Mouse (Mus musculus) thymus, postnatal 36 days (tissue): ENCODE data around the gene Zfp423.

Experiments
- DNase-seq, 2 experiments: peaks; one replicate each; pipeline ENCODE4 v3.0.0; 2022; ENCODE audit warnings: mixed read lengths in 2 of 2

Gene Zfp423

DNA sequence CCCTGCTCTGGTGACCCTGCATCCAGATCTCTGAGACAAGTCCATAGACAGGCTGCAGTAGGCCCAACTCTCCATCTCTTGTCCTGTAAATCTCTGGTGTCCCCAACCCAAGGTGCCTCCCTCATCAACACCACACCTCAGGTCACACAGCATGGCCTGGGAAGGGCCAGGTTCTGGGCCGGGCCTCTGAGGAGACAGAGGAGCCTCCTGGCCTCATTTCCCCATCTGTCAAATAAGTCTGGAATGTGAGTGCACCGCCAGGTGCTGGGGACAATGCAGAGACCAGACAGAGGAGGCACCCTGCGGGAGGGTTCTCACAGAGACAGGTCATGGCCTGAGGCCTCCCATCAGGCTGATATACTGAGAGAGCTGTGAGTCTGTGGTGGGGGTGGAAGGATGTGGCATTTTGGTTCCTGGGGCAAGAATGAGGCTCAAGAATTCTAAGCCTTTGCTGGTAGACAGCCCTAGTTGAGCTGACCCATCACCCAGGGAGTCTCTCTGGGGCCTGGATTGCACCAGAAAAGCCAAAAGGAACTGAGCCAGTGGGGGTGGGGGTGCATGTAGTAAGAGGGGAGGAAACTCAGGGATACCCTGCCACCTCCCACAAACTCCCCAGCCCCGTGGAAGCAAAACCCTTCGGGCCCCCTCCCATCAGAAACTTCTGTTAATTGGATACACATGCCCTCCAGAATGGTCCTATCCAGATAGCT, 15.0 kb downstream of the Zfp423 start:
- no peak for DNase-seq

DNA sequence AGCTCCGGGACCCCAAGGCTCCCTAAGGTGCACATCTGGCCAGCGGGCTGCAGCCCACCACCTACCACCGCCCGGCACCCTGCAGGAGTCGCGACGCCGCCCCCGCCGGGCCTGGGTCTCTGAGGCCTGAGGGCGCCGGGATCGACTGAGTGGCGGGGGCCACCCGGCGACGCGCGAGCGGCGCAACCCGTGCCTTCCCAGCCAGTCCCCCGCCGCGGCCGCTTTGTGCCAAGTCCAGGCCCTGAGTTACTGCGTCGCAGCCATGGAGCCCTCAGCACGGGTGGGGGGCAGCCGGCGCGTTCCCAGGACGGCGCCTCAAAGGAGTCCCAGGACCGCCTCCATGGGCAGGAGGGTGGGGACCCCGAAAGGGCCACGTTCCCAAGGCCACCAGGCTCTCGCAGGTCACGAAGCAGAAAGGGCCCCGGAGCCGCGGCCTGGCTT, 15.7 kb downstream of the Zfp423 start:
- DNase-seq, result no peak

DNA sequence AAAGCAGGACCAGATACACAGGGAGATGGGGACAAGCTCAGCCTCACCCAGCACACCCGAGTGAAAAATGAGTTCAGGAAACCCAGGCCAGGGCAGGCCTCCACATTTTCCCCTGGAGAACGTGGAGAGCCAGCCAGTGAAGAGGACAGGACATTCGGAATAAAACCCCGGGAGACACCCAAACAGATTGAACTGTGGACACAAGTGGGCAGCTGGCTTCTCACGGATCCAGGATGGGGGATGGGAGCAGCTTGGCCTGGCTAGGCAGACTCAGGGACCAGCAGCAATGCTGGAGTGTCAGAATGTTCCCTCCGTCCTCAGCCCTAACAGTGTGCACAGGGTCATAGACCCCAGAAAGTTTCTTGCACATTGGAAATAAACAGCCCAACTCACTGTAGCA, 18.7 kb downstream of the Zfp423 start:
- DNase-seq, result no peak

DNA sequence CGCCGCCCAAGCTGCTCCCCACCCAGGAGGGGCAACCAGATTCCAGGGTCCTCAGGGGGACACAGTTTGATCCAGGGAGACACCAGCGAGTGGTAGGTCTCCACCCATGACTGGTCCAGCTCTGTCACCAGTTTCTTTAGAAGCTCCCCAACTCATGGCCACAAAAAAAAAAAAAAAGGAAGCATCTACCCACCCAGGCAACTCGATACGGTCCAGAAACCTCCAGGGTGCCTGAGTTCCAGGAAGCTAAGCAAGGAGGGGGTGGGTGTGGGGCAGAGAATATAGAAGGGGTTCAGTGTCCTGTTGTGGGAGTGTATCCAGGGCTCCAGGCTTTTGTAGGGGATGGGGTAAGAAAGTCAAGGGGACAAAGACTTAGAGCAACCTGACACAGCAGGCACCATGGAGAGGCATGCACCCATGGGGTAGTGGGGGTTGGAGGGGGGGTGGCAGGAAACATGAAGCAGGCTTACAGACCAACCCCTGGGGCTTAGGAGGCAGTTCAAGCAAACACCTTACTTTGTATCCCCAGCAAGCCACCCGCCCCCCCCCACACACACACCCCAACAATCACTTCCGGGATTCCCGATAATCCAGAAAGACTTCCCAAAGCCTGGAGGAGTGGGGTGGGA, 20.0 kb downstream of the Zfp423 start:
- DNase-seq, result no peak

DNA sequence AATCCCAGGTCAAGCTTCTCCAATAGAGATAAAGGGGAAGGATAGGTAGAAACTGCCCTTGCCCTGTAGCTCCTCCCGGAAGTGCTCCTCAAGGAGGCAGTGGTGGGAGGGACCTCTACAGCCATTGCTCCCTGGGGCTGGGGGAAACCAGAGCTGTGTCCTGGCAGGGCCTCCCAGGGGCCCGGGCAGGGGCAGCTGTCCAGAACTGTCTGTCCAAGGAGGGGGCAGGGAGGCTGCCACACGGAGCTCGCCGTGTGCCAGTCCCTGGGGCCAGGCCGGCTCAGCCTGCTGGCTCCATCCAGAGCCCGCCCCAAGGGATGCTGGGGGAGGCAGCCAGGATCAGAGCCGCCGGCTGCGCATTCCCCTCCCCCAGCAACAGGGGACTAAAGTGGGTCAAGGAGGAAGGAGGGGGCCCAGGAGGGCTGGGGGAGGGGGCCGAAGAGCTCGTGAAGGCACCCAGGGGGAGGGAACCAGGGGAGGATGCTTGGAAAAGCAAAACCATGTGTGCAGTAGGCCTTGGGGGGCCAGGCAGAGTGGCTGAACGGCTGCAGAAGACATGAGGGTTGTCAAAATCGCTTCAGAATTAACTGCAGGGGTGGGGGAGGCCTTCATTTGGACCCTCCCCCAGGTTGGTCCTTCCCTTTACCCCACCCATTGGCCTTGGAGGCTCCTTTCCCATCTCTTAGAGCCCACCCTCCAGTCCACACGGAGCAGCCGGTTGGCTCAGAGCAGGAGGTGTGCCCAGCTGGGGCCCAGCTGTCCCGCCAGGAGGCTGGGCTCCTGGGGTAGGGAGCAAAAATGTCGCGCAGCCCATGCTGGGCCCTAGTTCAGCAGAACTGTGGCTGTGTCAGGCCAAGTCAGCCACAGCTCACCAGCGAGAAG, 20.8 kb downstream of the Zfp423 start:
- no peak for DNase-seq

DNA sequence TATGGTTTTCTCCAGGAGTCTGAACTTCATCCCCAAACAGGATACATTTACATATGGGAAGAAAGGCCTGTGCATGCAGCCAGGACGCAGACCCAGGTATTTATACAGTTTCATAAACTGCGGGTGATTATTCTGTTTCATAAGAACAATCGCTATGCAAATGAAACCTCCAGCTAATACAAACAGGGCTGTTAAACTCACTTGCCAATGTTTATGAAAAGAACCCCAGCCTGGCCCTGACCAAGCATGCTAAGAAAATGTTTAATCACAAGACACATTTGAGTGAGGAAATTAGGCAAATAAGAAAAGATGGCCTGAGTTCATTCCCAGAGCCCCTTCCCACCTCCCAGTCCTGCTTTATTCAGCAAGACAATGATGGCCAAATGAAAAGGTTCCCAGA, 22.2 kb downstream of the Zfp423 start:
- no peak for DNase-seq

DNA sequence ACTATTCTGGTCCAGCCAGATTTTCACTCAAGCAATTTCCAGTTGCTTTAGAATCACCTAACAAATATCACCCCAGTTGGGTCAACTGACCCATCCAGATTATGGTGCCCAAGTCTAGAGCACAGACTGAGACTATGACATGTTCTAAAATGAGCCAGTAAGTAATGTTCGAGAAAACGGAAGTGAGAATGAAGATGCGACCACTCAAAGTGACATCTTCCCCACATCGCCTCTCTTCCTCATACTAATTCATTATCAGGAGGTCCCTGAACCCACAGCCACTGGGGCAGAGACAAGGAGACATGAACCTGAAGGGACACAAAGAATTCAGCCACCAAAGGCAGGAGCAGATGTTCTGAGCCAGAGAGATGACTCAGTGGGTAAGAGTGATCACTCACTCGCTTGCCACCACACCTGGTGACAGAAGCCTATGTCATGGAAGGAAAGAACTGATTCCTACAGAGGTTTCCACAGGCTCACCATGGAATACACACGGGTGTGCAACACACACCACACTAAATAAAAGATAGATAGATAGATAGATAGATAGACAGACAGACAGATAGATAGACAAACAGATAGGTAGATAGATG, 24.2 kb downstream of the Zfp423 start:
- DNase-seq, result no peak

DNA sequence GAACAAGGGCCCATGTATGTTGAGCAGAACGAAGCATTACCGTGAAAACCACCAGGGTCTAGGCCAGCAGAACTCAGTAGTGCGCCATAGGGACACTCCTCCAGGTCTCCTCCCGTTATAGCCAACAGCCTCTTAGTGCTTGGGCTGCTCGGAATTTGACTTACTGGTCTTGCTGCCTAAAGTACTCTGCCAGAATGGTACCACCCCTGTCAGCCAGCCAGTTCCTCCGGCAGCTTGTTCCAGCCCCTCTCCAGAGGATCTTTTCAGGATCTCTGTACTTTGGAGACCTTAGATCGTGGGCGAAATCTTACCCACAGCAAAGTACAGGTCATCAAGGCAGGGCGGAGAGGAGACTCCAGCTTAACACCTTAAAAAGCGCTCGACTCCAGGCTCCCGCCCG, 25.2 kb downstream of the Zfp423 start:
- DNase-seq, result no peak

DNA sequence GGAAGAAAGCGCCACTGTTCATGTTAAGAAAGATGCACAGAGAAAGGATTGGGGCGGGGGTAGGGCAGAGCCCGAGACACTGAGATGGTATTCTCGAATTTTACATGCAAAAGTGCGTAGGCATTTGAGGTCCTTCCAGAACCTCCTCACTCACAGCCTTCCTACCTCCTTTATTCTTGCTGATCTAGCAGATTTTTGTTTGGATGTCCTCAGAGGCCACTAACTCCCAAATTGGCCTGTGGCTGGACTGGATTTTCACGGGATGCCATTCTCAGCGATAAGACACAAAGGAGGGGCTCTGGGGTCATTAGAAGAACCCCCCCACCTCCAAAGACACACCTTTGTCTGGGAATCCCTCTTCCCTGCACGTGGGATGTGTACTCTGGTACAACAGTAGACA, 25.6 kb downstream of the Zfp423 start:
- DNase-seq, result no peak

DNA sequence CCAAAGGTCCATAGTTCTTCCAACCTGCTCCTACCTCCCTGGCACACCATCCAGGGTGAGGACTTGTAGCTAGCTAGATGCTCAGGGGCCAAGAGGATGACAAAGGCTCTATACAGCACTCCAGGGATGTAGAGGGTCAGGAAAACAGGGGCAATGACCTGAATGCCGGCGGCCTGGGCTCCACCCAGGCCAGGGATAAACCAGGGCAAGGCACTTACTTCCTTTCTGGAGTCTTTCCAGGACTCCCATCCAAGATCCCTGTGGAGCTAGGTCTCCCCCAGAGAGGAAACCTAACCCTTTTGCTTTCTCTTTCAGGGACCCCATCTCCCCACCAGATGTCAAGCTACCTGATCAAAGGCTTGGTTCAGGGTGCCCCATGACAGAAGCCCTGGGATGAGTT, 30.5 kb downstream of the Zfp423 start:
- no peak for DNase-seq

DNA sequence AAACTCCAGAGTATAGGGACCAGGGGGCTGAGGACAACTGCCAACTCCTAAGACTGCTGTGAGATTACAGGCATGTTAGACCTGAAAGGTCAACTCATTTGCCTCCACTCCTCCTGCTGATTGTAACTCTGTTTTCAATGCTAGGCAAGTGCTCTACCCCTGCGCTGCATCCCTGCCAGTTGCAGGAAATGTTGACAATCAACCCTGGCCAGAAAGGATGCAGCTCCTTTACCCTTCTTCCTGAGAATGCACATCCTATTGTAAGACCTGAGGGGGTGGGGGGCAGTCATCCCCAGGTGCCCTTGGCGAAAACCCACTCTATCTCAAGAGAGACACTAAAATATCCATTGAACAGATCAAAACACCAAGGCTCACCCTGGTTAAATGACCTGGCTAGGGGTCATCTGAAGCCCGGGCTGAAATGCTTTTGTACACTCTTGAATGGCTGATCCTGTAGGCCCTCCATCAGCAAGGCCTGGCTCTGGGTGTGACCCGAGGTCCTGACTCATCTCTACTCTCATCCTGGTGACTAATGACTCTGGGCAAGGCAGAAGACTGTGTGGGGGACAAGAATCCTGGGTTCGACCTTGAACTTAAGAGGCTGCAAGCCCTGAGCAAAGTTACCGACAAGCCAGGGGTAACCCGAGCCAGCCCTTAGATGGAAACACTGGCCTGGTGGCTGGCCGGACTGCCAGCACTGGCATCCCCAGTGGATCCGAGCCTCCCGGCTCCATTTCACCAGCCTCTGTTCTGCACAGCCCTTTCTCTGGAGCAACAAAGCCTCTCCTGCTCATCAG, 32.2 kb downstream of the Zfp423 start:
- no peak for DNase-seq

DNA sequence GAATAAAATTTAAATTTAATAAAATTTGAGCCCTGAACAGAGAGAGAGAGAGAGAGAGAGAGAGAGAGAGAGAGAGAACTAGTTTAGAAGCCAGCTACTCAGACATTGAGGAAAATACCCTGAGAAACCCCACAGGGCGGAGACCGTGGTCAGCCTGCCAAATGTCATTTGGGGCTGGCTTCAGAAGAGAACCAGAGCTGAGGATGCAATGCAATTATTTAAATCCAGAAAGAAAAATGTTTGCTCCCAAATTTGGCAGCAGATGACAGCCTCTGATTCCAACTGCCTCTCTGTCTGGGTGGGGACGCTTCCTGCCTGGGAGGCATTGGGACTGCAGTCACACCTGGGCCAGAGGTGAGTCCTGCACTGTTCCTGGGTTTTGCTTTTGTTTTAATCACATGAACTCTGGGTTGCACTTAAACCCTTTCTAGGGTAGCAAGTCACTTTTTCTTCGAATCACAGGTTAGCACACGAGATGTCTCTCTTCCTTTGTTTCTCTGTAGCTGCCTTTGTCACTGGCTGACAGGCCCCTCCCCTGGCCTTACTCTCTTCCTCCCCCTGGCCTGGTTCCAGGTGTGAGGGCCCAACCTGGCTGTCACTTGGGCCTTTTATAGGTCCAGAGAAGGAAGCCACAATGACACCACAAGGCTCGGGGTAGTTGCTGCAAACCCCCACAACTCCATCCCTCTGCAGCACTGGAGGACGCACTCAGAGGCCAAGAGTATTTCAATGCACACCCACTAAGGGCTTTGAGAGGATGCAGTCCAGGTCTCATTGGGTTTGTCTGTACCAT, 33.1 kb downstream of the Zfp423 start:
- no peak for DNase-seq

DNA sequence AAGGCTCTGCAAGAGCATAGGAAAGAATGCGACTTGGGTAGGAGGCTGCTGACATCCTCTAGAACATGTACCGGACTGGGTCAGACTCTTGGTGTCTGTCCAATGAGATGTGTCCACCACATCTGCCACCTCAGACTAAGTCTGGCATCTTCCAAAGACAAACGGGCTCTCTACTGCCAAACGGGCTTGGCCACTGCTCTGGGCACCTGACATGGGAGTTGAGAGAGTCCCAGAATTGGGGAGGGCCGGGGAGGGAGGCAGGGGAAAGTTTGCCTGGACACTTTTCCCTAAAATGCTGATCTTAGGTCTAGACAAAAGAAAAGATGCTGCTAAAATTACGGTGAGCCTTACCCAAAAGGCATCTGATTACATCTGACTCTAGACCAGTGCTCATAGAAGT, 36.5 kb downstream of the Zfp423 start:
- DNase-seq, result no peak

DNA sequence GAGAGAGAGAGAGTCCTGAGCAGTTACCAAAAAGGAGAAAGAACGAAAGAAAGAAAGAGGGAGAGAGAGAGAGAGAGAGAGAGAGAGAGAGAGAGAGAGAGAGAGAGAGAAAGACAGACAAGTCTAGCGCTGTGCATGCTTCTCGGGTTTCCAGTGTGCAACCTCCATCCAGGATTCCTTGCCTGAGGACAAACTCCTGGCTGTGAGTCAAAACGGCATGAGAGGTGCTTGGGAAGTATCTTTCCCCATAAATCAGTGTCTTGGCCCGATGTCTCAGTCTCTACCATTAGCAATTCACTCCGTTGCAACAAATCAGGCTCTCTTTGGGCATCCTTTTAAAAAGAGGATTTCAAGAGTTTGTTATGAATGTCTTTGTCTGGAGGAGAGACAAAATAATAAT, 36.9 kb downstream of the Zfp423 start:
- DNase-seq, result no peak

DNA sequence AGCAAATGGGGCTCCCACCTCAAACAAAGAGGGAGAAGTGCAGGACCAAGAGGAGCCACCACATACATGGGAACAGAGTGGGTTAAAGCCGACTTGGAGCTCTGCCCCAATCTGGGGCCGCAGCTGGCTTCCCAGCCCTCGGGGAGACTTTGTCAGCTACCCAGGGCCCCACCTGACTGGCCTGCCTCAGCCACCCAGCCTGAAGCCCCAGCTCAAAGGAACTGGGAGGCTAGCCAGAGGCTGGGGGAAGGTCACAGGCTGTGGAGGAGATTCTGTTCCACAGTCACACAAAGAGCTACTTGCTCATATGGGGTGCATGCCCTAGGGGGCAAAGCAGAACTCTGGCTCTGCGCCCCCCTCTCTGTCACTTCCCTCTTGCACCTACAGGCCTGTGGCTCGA, 41.4 kb downstream of the Zfp423 start:
- DNase-seq, result no peak

DNA sequence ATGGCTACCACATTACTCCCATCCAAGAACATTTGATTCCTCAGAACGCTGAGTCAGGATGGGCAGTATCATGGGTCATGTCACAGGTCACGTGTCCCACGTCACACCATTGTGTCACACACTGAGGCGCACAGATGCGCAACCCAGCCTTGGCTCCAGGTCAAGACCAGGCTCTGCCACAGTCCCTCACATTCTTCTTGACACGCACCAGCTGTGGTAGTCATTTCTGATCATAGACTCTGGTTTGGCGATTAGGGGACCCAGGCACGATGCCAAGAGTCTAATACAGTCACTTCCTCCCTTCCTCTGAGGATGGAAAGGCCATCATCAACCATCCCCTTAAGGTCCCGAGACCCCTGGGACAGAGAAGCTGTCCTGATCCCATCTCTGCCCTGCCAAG, 43.6 kb downstream of the Zfp423 start:
- DNase-seq, result no peak

DNA sequence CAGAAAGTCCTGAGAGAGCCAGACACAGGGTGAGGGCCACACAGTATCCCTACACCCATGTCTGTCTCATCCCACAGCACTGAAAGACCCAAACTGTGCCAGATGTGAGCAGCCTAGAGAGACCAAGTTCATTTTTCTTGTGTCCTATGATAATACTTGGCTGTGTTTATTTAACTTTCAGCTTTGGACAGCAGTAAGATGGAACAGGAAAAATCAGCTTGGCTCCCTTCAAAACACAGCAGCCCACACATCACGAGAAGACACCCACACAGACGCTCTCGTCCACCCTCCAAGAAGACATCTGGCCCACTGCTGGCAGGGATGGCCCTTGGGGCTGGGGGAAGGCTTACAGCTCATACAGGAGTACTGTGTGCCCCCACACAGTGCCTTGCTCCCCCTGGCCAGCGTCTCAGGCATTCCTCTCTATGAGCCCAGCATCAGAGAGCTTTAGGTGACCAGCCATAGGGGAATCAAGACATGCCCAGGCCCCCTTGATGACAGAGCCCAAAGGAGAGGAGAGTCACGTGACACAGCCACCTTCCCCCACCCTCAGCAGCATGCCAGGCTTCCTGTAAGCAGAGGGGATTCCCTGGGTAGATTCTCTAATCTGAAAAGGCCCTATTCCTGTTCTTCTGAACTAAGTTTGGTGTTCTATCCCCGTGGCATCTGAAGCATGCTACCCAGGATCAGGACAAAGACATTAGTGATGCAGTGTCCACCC, 45.0 kb downstream of the Zfp423 start:
- no peak for DNase-seq

DNA sequence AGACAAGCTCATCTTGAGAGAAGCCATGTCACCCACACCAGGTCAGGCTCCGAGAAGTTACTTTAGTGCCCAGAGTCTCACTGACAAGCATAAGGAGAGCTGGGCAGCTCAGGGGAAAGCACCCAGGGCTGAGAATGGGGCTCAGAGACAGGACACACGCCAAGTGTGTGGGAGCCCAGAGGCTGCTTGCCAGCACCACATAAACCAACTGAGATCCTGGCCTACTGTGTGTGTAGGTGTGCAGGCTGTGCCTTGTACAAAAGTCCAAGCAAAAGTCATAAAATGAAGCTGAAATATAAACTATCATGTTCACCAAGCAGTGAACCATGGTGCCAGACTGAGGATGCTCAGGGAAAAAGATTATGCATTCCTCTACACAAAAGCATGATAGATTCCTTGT, 50.5 kb downstream of the Zfp423 start:
- no peak for DNase-seq

DNA sequence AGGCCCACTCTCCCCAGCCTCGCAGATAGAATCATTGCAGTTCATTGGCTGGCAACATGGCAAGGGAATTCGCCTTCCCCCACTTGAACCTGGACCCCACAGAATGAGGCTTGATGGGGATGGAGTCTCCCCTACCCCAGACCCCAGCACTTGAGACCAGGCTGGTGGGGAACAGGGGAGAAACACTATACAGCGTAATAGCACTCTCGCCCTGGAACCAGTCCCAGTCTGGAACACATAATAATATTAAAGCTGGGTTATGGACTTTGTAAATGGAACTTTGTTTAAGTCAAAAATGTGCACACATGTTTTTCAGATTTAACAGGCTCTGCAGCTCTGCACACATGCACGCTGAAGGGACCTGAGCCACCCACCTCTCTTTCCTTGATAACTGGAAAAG, 54.0 kb downstream of the Zfp423 start:
- DNase-seq, result no peak

DNA sequence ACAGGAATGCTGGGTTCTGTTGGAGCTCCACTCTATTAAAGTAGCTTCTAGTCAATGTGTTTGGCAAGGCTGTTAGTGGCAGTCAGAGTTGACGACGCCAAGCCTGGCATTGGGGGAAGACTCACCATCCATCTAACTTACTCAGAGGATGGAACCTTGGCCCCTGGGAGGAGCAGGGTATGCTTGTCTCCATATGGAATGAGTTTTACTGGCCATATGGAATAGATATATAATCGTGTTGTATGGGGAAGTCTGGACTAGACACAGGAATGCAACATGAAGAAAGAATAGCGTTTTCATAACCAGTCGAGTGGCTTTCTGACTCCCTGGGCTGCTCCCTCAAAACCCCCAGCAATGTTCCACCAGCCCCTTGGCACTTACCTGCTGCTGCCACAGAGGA, 55.3 kb downstream of the Zfp423 start:
- DNase-seq, result no peak
